10 mouse cellular contexts compared by ENCODE assay signal in the genomic region with DNA sequence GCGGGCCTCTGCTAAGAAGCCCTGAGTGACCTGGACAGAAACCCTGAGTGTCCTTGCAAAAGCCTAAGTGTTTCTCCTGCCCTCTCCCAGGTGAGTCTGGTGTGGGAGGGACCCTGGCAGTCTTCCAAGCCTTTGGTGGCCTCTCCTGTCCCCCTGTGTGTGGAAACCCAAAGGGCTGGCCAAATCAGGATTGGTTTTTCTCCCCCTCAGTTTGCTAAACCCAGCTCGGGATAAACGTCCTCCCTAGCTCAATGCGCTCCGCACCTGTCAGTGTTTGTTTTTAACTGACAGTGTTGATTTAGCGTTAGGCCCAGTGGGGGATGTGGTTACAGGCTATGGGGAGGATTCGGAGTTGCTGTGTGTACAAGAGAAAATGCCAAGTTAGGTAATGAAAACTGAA.
A peak's percentile ranks its signal among the peaks of the same experiment; 100 is the strongest.
DNase-seq lines count a peak whose midpoint lies in the region; ATAC-seq and TF ChIP-seq lines count a peak whose summit lies in the region.
"Had no signal": no experiment of that assay in that cellular context is flagged by ENCODE, and none has a peak within 500 bp of the region (broad histone marks: within the 10 kb centered on the region; RNA-seq: fewer than 3 reads in every experiment).

No protein-coding gene starts in this region.

- no peaks in the 10 kb centered on the region for H3K79me2 ChIP-seq in C2C12 (ENCODE audit: control insufficient read depth, insufficient read depth)

- no peak for TF ChIP-seq CTCF in C2C12 (IDR thresholded peaks at IDR 0.05; ENCODE audit: control insufficient read depth, insufficient read depth, insufficient read length)
- TF ChIP-seq CTCF in forebrain, postnatal 0 days (IDR thresholded peaks at IDR 0.05; ENCODE audit: low read depth): no peak

- no peak overlapping the region for H3K27ac ChIP-seq in liver, embryonic 12.5 days
- no peak overlapping the region for H3K27ac ChIP-seq in forebrain, postnatal 0 days (ENCODE audit: low read depth, low read length)
- H3K27ac ChIP-seq: heart, embryonic 13.5 days had no signal

- 48% methylated on average over 7 of the region's 7 CpGs for WGBS in liver, embryonic 12.5 days (ENCODE audit: insufficient replicate concordance)
- WGBS in forebrain, postnatal 0 days: 52% methylated on average over 7 of the region's 7 CpGs

- H3K36me3 ChIP-seq in C2C12 (ENCODE audit: control insufficient read depth, insufficient read depth): no peaks in the 10 kb centered on the region
- no peaks in the 10 kb centered on the region for H3K36me3 ChIP-seq in liver, embryonic 12.5 days
- H3K36me3 ChIP-seq in forebrain, postnatal 0 days (ENCODE audit: insufficient read depth): no peaks in the 10 kb centered on the region
- H3K36me3 ChIP-seq: heart, embryonic 13.5 days had no signal

- H3K4me3 ChIP-seq in C2C12 (ENCODE audit: insufficient read depth, poor library complexity, severe bottlenecking): no peak overlapping the region
- H3K4me3 ChIP-seq in liver, embryonic 12.5 days: no peak overlapping the region
- no peak overlapping the region for H3K4me3 ChIP-seq in forebrain, postnatal 0 days (ENCODE audit: low read depth, low read length)
- H3K4me3 ChIP-seq: erythroblast, embryonic 14.5 days; heart, embryonic 13.5 days had no signal

- no peak overlapping the region for H3ac ChIP-seq in C2C12 (ENCODE audit: control insufficient read depth, insufficient read length, low read depth)

- H3K4me2 ChIP-seq in liver, embryonic 12.5 days: peak overlapping the region; percentile 15; the same call in 1 of the 2 replicates
- no peak overlapping the region for H3K4me2 ChIP-seq in forebrain, postnatal 0 days (ENCODE audit: low read depth)
- H3K4me2 ChIP-seq: heart, embryonic 13.5 days had no signal

- no peaks in the 10 kb centered on the region for H3K4me1 ChIP-seq in liver, embryonic 12.5 days
- 0 out of 2 replicates have a peak, but pooled peaks cover 3% of the 10 kb centered on the region for H3K4me1 ChIP-seq in forebrain, postnatal 0 days (ENCODE audit: insufficient read depth)

- ATAC-seq in liver, embryonic 12.5 days: peak; percentile 64
- no peak for ATAC-seq in forebrain, postnatal 0 days

- H3K9ac ChIP-seq in liver, embryonic 12.5 days: no peak overlapping the region
- H3K9ac ChIP-seq in forebrain, postnatal 0 days: no peak overlapping the region
- H3K9ac ChIP-seq: heart, embryonic 13.5 days had no signal

- no peaks in the 10 kb centered on the region for H3K79me3 ChIP-seq in C2C12 (ENCODE audit: low read depth)

- no peaks in the 10 kb centered on the region for H3K27me3 ChIP-seq in C2C12 (ENCODE audit: control insufficient read depth, insufficient read depth, insufficient read length)
- no peaks in the 10 kb centered on the region for H3K27me3 ChIP-seq in liver, embryonic 12.5 days (replicated peaks)
- H3K27me3 ChIP-seq in forebrain, postnatal 0 days (ENCODE audit: insufficient read depth, low read length): no peaks in the 10 kb centered on the region

- no peaks in the 10 kb centered on the region for H3K9me3 ChIP-seq in liver, embryonic 12.5 days (replicated peaks)
- no peaks in the 10 kb centered on the region for H3K9me3 ChIP-seq in forebrain, postnatal 0 days (ENCODE audit: low read length)
- H3K9me3 ChIP-seq: heart, embryonic 13.5 days had no signal

- DNase-seq in T-cell, adult 2 months (ENCODE audit: low spot score): peak; percentile 66
- DNase-seq in naive thymus-derived CD4-positive, alpha-beta T cell, adult 2 months (ENCODE audit: low read depth): peak; percentile 74
- no peak for DNase-seq in layer of hippocampus, adult 9-11 months
- DNase-seq in forebrain, postnatal 0 days: no peak
- no peak for DNase-seq in left cerebral cortex, adult 18-20 months (ENCODE audit: low spot score in 2 of 2)
- no peak for DNase-seq in retina, postnatal 1 day

TF ChIP-seq in C2C12, 6 proteins besides CTCF, POLR2A, EP300 and RAD21:
- no peak for TF ChIP-seq FOSL1 (IDR thresholded peaks at IDR 0.05; ENCODE audit: insufficient read depth, low read length, poor library complexity, severe bottlenecking)
- TF ChIP-seq MYOD1 (IDR thresholded peaks at IDR 0.05; ENCODE audit: control insufficient read depth, insufficient read length, low read depth): peak; percentile 55

Comparison
In these comparisons a context has a peak if more than half of its experiments do, and no peak if none do; other contexts are left out.
1. DNase-seq: peak in T-cell, adult 2 months (single experiment) and naive thymus-derived CD4-positive, alpha-beta T cell, adult 2 months (single experiment); none in layer of hippocampus, adult 9-11 months (single experiment), forebrain, postnatal 0 days (single experiment), left cerebral cortex, adult 18-20 months (0 of 2) and retina, postnatal 1 day (single experiment).